Mouse (Mus musculus) liver, postnatal 0 days (tissue): ENCODE data around the gene Fhit. TPM values are rescaled to one million over a fixed set of nuclear protein-coding genes. Genes with fewer than 3 reads are reported as not detected.

Experiments used
- ATAC-seq: fragments of 200-750 bp; cut with Nextera tagmentation; 2 replicates; pipeline ENCODE4 v1.8.0; 2017; ENCODE audit warnings: mild to moderate bottlenecking, moderate library complexity
- DNase-seq: peaks from one replicate; pipeline ENCODE4 v3.0.0-alpha.2; 2016
- H3K27ac ChIP-seq: fragments of 300-500 bp; sonication (generic); 2 replicates; pipeline ENCODE4 v1.5.1; 2014; ENCODE audit warnings: antibody characterized with exemption, moderate library complexity, mild to moderate bottlenecking, low read depth
- H3K27me3 ChIP-seq: fragments of 300-500 bp; sonication (generic); 2 replicates; pipeline ENCODE4 v1.6.1; 2014; ENCODE audit warnings: low read length, control low read depth, mixed read lengths; ENCODE audit not compliant: insufficient read depth
- H3K36me3 ChIP-seq: fragments of 300-500 bp; sonication (generic); replicated peaks from 2 replicates; pipeline ENCODE4 v1.6.1; 2014; ENCODE audit warnings: mild to moderate bottlenecking, control low read depth, low read length, moderate library complexity, mixed read lengths; ENCODE audit not compliant: insufficient read depth
- H3K4me1 ChIP-seq: fragments of 300-500 bp; sonication (generic); 2 replicates; pipeline ENCODE4 v1.6.1; 2014; ENCODE audit warnings: antibody characterized with exemption, mild to moderate bottlenecking, control low read depth; ENCODE audit not compliant: insufficient read depth
- H3K4me2 ChIP-seq: fragments of 300-500 bp; sonication (generic); 2 replicates; pipeline ENCODE4 v1.6.1; 2014; ENCODE audit warnings: low read depth, mild to moderate bottlenecking, low read length, moderate library complexity, mixed read lengths
- H3K4me3 ChIP-seq: fragments of 300-500 bp; sonication (generic); 2 replicates; pipeline ENCODE4 v1.5.1; 2014; ENCODE audit warnings: low read depth, low read length
- H3K9ac ChIP-seq: fragments of 300-500 bp; sonication (generic); replicated peaks from 2 replicates; pipeline ENCODE4 v1.6.1; 2014; ENCODE audit warnings: mild to moderate bottlenecking, moderate library complexity
- H3K9me3 ChIP-seq: fragments of 300-500 bp; sonication (generic); 2 replicates; pipeline ENCODE4 v1.6.1; 2016; ENCODE audit warnings: mild to moderate bottlenecking, control low read depth, low read length, mixed read lengths
- CTCF ChIP-seq: sonication (generic); IDR thresholded peaks from 2 replicates; pipeline ENCODE4 v1.5.1; 2016; ENCODE audit warnings: antibody characterized with exemption, low read depth
- EP300 ChIP-seq: IDR thresholded peaks from 2 replicates; pipeline ENCODE4 v1.6.1; 2016; ENCODE audit warnings: antibody characterized with exemption, low read depth, mild to moderate bottlenecking
- WGBS: fragments of 180-500 bp; shearing (Covaris S2); extraction: QIAGEN DNeasy Blood & Tissue Kit; methylation state at CpG from one replicate; pipeline ENCODE4 v1.1.7; 2014; ENCODE audit not compliant: insufficient replicate concordance; 5-methylcytosine and 5-hydroxymethylcytosine counted together
- polyA plus RNA-seq: library from polyadenylated mRNA; unstranded; fragments of >200 nt; fragmentation: Nextera tagmentation; extraction: Ambion mirVana; gene quantifications from 2 replicates; pipeline ENCODE4 v1.2.1, GENCODE M21; 2015

Fhit gene
- polyA plus RNA-seq, 1 experiment from 2014 or later, result 8.1 TPM

GRCm38 (mm10) chr14:10874595-10875372 lies 287.1 kb downstream of the Fhit start:
- Histone ChIP-seq H3K4me1 (no peaks in the 10 kb centered on the region), H3K4me3 (no peak overlapping the region), H3K36me3 (no peaks in the 10 kb centered on the region), H3K27me3 (no peaks in the 10 kb centered on the region), H3K4me2 (no peak overlapping the region), H3K27ac (no peak overlapping the region), H3K9ac (no peak overlapping the region), H3K9me3 (no peaks in the 10 kb centered on the region)
- 63% methylated on average over 3 of the region's 3 CpGs for whole genome bisulfite sequencing
- TF ChIP-seq CTCF (no peak), EP300 (no peak)
- DNase-seq (no peak), ATAC-seq (no peak)

- Histone ChIP-seq H3K4me3 (no peak overlapping the region), H3K27me3 (no peaks in the 10 kb centered on the region), H3K9ac (no peak overlapping the region), H3K36me3 (no peaks in the 10 kb centered on the region), H3K4me1 (no peaks in the 10 kb centered on the region), H3K9me3 (no peaks in the 10 kb centered on the region), H3K27ac (no peak overlapping the region), H3K4me2 (no peak overlapping the region)
- ATAC-seq, result no peak
- 62% methylated on average over 3 of the region's 3 CpGs for WGBS
- TF ChIP-seq CTCF (no peak), EP300 (no peak)
- DNase-seq, result no peak
Observed at GRCm38 (mm10) chr14:10857606-10858005, 304.2 kb downstream of the Fhit start.

GRCm38 (mm10) chr14:10851936-10852335 lies 309.9 kb downstream of the Fhit start:
- H3K4me1 ChIP-seq, result no peaks in the 10 kb centered on the region
- H3K9ac ChIP-seq, result no peak overlapping the region
- H3K36me3 ChIP-seq, result no peaks in the 10 kb centered on the region
- no peak for TF ChIP-seq EP300
- no peak for TF ChIP-seq CTCF
- WGBS, result 85% methylated on average over 1 of the region's 1 CpGs
- no peak for DNase-seq
- H3K27me3 ChIP-seq, result no peaks in the 10 kb centered on the region
- no peak for ATAC-seq
- H3K4me2 ChIP-seq, result no peak overlapping the region
- no peak overlapping the region for H3K4me3 ChIP-seq
- H3K9me3 ChIP-seq, result no peaks in the 10 kb centered on the region
- no peak overlapping the region for H3K27ac ChIP-seq

- no peak for ATAC-seq
- Histone ChIP-seq H3K36me3 (no peaks in the 10 kb centered on the region), H3K27me3 (no peaks in the 10 kb centered on the region), H3K27ac (no peak overlapping the region), H3K4me2 (no peak overlapping the region), H3K9me3 (no peaks in the 10 kb centered on the region), H3K9ac (no peak overlapping the region), H3K4me1 (no peaks in the 10 kb centered on the region), H3K4me3 (no peak overlapping the region)
- no peak for DNase-seq
- no peak for TF ChIP-seq CTCF
- TF ChIP-seq EP300, result no peak
- WGBS, result 79% methylated on average over 1 of the region's 1 CpGs
Observed at GRCm38 (mm10) chr14:10836001-10836400, 325.8 kb downstream of the Fhit start.

- DNase-seq, result no peak
- H3K9me3 ChIP-seq, result no peaks in the 10 kb centered on the region
- no peaks in the 10 kb centered on the region for H3K4me1 ChIP-seq
- no peak overlapping the region for H3K9ac ChIP-seq
- H3K4me2 ChIP-seq, result no peak overlapping the region
- TF ChIP-seq EP300 (no peak), CTCF (no peak)
- no peak overlapping the region for H3K27ac ChIP-seq
- ATAC-seq, result no peak
- WGBS, result 74% methylated on average over 4 of the region's 4 CpGs
- H3K27me3 ChIP-seq, result no peaks in the 10 kb centered on the region
- H3K36me3 ChIP-seq, result no peaks in the 10 kb centered on the region
- H3K4me3 ChIP-seq, result no peak overlapping the region
Observed at GRCm38 (mm10) chr14:10824819-10825218, 337.0 kb downstream of the Fhit start.

DNA sequence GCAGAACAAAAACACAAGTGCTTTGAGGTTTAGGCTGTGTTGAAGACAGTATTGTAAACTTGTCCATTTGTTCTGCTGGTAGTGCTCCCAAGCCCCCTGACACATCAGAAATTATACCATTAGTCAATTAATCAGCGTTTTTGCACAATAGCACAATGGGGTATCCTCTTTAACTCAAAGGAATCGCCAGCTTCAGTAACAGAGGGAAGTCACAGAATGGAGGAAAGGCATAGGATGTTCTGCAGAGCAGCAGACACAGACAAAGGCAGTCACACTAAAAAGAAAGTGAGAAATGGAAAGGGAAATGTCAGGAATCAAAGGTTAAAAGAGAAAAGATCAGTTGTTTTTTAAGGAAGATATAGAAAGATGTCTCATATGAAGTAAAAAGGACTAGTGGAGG lies 348.3 kb downstream of the Fhit start:
- Histone ChIP-seq H3K36me3 (no peaks in the 10 kb centered on the region), H3K4me1 (no peaks in the 10 kb centered on the region), H3K9ac (no peak overlapping the region), H3K27me3 (no peaks in the 10 kb centered on the region), H3K9me3 (no peaks in the 10 kb centered on the region), H3K27ac (no peak overlapping the region), H3K4me2 (no peak overlapping the region), H3K4me3 (no peak overlapping the region)
- ATAC-seq (no peak), DNase-seq (no peak)
- 39% methylated on average over 2 of the region's 2 CpGs for WGBS
- no peak for TF ChIP-seq EP300
- no peak for TF ChIP-seq CTCF
